Comparison of ENCODE assay signal across 7 mouse cellular contexts in genomic region chr4:106562006-106562405, GRCm38 (mm10). TPM values are rescaled to one million over a fixed set of nuclear protein-coding genes. Genes with fewer than 3 reads are reported as not detected.
A peak's percentile ranks its signal among the peaks of the same experiment; 100 is the strongest.
DNase-seq lines count a peak whose midpoint lies in the region; ATAC-seq and TF ChIP-seq lines count a peak whose summit lies in the region.

No protein-coding gene starts in this region.

- H3K27me3 ChIP-seq in neural tube, embryonic 11.5 days (ENCODE audit: control insufficient read depth, insufficient read depth, low read length) = no peaks in the 10 kb centered on the region
- H3K27me3 ChIP-seq in forebrain, embryonic 10.5 days (ENCODE audit: poor library complexity, severe bottlenecking) = no peaks in the 10 kb centered on the region; the same call in 1 of the 2 replicates
- H3K27me3 ChIP-seq in limb, embryonic 15.5 days = no peaks in the 10 kb centered on the region
- no peaks in the 10 kb centered on the region for H3K27me3 ChIP-seq in stomach, postnatal 0 days (ENCODE audit: control insufficient read depth, insufficient read depth, low read length)

- H3K27ac ChIP-seq in neural tube, embryonic 11.5 days (ENCODE audit: low read depth, low read length) = no peak overlapping the region
- peak overlapping the region; percentile 97 for H3K27ac ChIP-seq in forebrain, embryonic 10.5 days
- H3K27ac ChIP-seq in limb, embryonic 15.5 days = no peak overlapping the region
- H3K27ac ChIP-seq in stomach, postnatal 0 days (replicated peaks) = 0 out of 2 replicates have a peak overlapping the region, but pooled peaks have one; percentile 18

- ATAC-seq in neural tube, embryonic 11.5 days (ENCODE audit: insufficient read depth, low FRiP score, low TSS enrichment) = no peak
- no peak for ATAC-seq in limb, embryonic 15.5 days (ENCODE audit: insufficient number of reproducible peaks, low FRiP score, low TSS enrichment, low read depth)
- ATAC-seq in stomach, postnatal 0 days (ENCODE audit: low FRiP score, low TSS enrichment) = no peak
- ATAC-seq in frontal cortex, adult (ENCODE audit: low TSS enrichment) = no peak

- peaks cover 11% of the 10 kb centered on the region for H3K36me3 ChIP-seq in neural tube, embryonic 11.5 days (ENCODE audit: control insufficient read depth, insufficient read depth, low read length)
- H3K36me3 ChIP-seq in forebrain, embryonic 10.5 days (replicated peaks) = peaks cover 50% of the 10 kb centered on the region
- peaks cover 21% of the 10 kb centered on the region for H3K36me3 ChIP-seq in limb, embryonic 15.5 days
- no peaks in the 10 kb centered on the region for H3K36me3 ChIP-seq in stomach, postnatal 0 days (ENCODE audit: control insufficient read depth, insufficient read depth, low read length)

- DNase-seq in neural tube, embryonic 11.5 days (ENCODE audit: low spot score) = no peak
- no peak for DNase-seq in neural tube, embryonic 10.5 days (ENCODE audit: extremely low spot score, low spot score)
- no peak for DNase-seq in forebrain, embryonic 10.5 days (ENCODE audit: extremely low spot score, low spot score)
- no peak for DNase-seq in stomach, postnatal 0 days (ENCODE audit: low spot score)
- DNase-seq in adrenal gland, adult 8-10 months = no peak

- 20% methylated on average over 6 of the region's 6 CpGs for WGBS in neural tube, embryonic 11.5 days
- WGBS in forebrain, embryonic 10.5 days = 23% methylated on average over 6 of the region's 6 CpGs
- WGBS in limb, embryonic 15.5 days = 12% methylated on average over 6 of the region's 6 CpGs
- WGBS in stomach, postnatal 0 days = 4% methylated on average over 6 of the region's 6 CpGs

- peaks cover 23% of the 10 kb centered on the region for H3K4me1 ChIP-seq in neural tube, embryonic 11.5 days (ENCODE audit: control insufficient read depth, insufficient read depth, low read length)
- H3K4me1 ChIP-seq in forebrain, embryonic 10.5 days = peaks cover 46% of the 10 kb centered on the region
- peaks cover 35% of the 10 kb centered on the region for H3K4me1 ChIP-seq in limb, embryonic 15.5 days
- peaks cover 10% of the 10 kb centered on the region; the same call in 1 of the 2 replicates for H3K4me1 ChIP-seq in stomach, postnatal 0 days (replicated peaks; ENCODE audit: control insufficient read depth, insufficient read depth)

- no peak for TF ChIP-seq EP300 in stomach, postnatal 0 days (optimal IDR thresholded peaks at IDR 0.05)

- peak overlapping the region; percentile 74 for H3K9ac ChIP-seq in neural tube, embryonic 11.5 days (ENCODE audit: low read length)
- H3K9ac ChIP-seq in limb, embryonic 15.5 days = peak overlapping the region; percentile 69
- H3K9ac ChIP-seq in stomach, postnatal 0 days (ENCODE audit: low read length) = peak overlapping the region; percentile 68

- no peaks in the 10 kb centered on the region for H3K9me3 ChIP-seq in neural tube, embryonic 11.5 days (ENCODE audit: control insufficient read depth, low read length)
- H3K9me3 ChIP-seq in forebrain, embryonic 10.5 days = no peaks in the 10 kb centered on the region
- H3K9me3 ChIP-seq in limb, embryonic 15.5 days = no peaks in the 10 kb centered on the region
- no peaks in the 10 kb centered on the region for H3K9me3 ChIP-seq in stomach, postnatal 0 days (ENCODE audit: control insufficient read depth, low read length)

- peak overlapping the region; percentile 86 for H3K4me3 ChIP-seq in neural tube, embryonic 11.5 days (ENCODE audit: low read depth, low read length)
- peak overlapping the region; percentile 97 for H3K4me3 ChIP-seq in forebrain, embryonic 10.5 days
- peak overlapping the region; percentile 81 for H3K4me3 ChIP-seq in limb, embryonic 15.5 days
- H3K4me3 ChIP-seq in stomach, postnatal 0 days (ENCODE audit: low read depth, low read length) = peak overlapping the region; percentile 65

- no peak for TF ChIP-seq CTCF in stomach, postnatal 0 days (IDR thresholded peaks at IDR 0.05; ENCODE audit: low read depth)

- H3K4me2 ChIP-seq in neural tube, embryonic 11.5 days (ENCODE audit: low read depth) = peak overlapping the region; percentile 92
- peak overlapping the region; percentile 94 for H3K4me2 ChIP-seq in limb, embryonic 15.5 days
- peak overlapping the region; percentile 87 for H3K4me2 ChIP-seq in stomach, postnatal 0 days (replicated peaks; ENCODE audit: low read depth)

RNA-seq across cellular contexts. Expression of gene Dhcr24, which starts 1.2 kb away (rescaled TPM):
- polyA plus RNA-seq in neural tube, embryonic 11.5 days (2014; fragmentation: Nextera tagmentation; extraction: Ambion mirVana) = 28.2 and 30.4 TPM in 2 replicates
- polyA plus RNA-seq in forebrain, embryonic 10.5 days (2016; fragmentation: Nextera tagmentation; extraction: Ambion mirVana) = 10.5 and 11.7 TPM in 2 replicates
- 5.6 and 6.2 TPM in 2 replicates for polyA plus RNA-seq in limb, embryonic 15.5 days (2015; fragmentation: Nextera tagmentation; extraction: Ambion mirVana)
- polyA plus RNA-seq in stomach, postnatal 0 days (2015; fragmentation: Nextera tagmentation; extraction: Ambion mirVana) = 4.7 and 7.1 TPM in 2 replicates
- total RNA-seq in adrenal gland, adult 8-10 months (2022) = 100 to 1,000 TPM in 2 of 4 experiments, 10 to 100 TPM in 2; 77.6 to 360 (median 221) TPM

RNA-seq across cellular contexts. Expression of gene Lexm, which starts 55.0 kb away (rescaled TPM):
- 0.20 and 0.27 TPM in 2 replicates for polyA plus RNA-seq in neural tube, embryonic 11.5 days (2014; fragmentation: Nextera tagmentation; extraction: Ambion mirVana)
- 0.36 TPM in 1 of 2 replicates, not detected in the other for polyA plus RNA-seq in forebrain, embryonic 10.5 days (2016; fragmentation: Nextera tagmentation; extraction: Ambion mirVana)
- polyA plus RNA-seq in limb, embryonic 15.5 days (2015; fragmentation: Nextera tagmentation; extraction: Ambion mirVana) = not detected in 2 replicates
- 0.08 TPM in 1 of 2 replicates, not detected in the other for polyA plus RNA-seq in stomach, postnatal 0 days (2015; fragmentation: Nextera tagmentation; extraction: Ambion mirVana)
- not detected for total RNA-seq in adrenal gland, adult 8-10 months (2022)

Comparison
In these comparisons a context has a peak if more than half of its experiments do, and no peak if none do; other contexts are left out.
1. H3K27ac ChIP-seq: peak in forebrain, embryonic 10.5 days (single experiment) and stomach, postnatal 0 days (single experiment); none in neural tube, embryonic 11.5 days (single experiment) and limb, embryonic 15.5 days (single experiment).
2. Peak in every context shown above with its lines, with median percentiles within 50 percentile points of each other: H3K4me2 ChIP-seq, H3K4me3 ChIP-seq and H3K9ac ChIP-seq.